Comparison of ENCODE assay signal across 28 mouse cellular contexts in the genomic region with DNA sequence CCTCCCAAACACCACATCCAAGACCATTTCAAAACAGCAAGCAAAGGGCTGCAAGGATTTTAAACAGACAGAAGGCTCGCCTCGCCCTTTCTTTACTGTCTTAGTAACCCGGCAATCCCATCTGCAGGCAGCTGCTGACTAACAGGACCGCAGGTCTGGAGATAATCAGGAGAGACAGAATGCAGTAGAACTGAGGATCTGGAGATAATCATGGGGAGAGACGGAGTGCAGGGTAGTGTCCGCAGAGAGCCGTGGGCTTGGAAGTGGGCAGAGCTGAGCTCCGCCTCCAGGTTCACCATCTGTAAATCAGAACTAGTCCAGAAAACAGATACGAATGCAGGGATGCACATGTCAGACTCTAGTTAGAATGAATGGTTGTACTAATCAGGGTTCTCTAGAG.
DNase-seq lines count a peak whose midpoint lies in the region; ATAC-seq and TF ChIP-seq lines count a peak whose summit lies in the region.
"Had no signal": no experiment of that assay in that cellular context is flagged by ENCODE, and none has a peak within 500 bp of the region (broad histone marks: within the 10 kb centered on the region; RNA-seq: fewer than 3 reads in every experiment).

No protein-coding gene starts in this region.

- no peaks in the 10 kb centered on the region for H3K27me3 ChIP-seq in heart, embryonic 11.5 days (ENCODE audit: control insufficient read depth, insufficient read depth, low read length)
- peaks cover 5% of the 10 kb centered on the region; the same call in 1 of the 2 replicates for H3K27me3 ChIP-seq in heart, embryonic 10.5 days (ENCODE audit: insufficient read depth, poor library complexity, severe bottlenecking)
- peaks cover 3% of the 10 kb centered on the region for H3K27me3 ChIP-seq in E14TG2a.4 (ENCODE audit: insufficient read depth, low read length)
- no peaks in the 10 kb centered on the region for H3K27me3 ChIP-seq in embryonic facial prominence, embryonic 11.5 days (ENCODE audit: control insufficient read depth, insufficient read depth, low read length)
- peaks cover 5% of the 10 kb centered on the region; the same call in 1 of the 2 replicates for H3K27me3 ChIP-seq in limb, embryonic 13.5 days
- H3K27me3 ChIP-seq: forebrain, embryonic 12.5 days; hindbrain, embryonic 15.5 days; liver, embryonic 13.5 days; midbrain, embryonic 12.5 days; neural tube, embryonic 15.5 days; stomach, embryonic 15.5 days had no signal

- 0 out of 2 replicates have a peak overlapping the region, but pooled peaks have one; percentile 18 for H3K9ac ChIP-seq in heart, embryonic 11.5 days (ENCODE audit: low read depth, low read length)
- H3K9ac ChIP-seq in embryonic facial prominence, embryonic 11.5 days (replicated peaks; ENCODE audit: low read length): no peak overlapping the region
- H3K9ac ChIP-seq in limb, embryonic 13.5 days: no peak overlapping the region
- H3K9ac ChIP-seq: forebrain, embryonic 12.5 days; hindbrain, embryonic 15.5 days; liver, embryonic 13.5 days; lung, embryonic 14.5 days; midbrain, embryonic 12.5 days; neural tube, embryonic 15.5 days; stomach, embryonic 15.5 days had no signal

- 42% methylated on average over 9 of the region's 9 CpGs for WGBS in heart, embryonic 11.5 days (ENCODE audit: insufficient replicate concordance)
- 35% methylated on average over 9 of the region's 9 CpGs for WGBS in heart, embryonic 10.5 days
- WGBS in embryonic facial prominence, embryonic 11.5 days: 50% methylated on average over 9 of the region's 9 CpGs
- 29% methylated on average over 9 of the region's 9 CpGs for WGBS in limb, embryonic 13.5 days

- H3K9me3 ChIP-seq in heart, embryonic 11.5 days (replicated peaks; ENCODE audit: control insufficient read depth, low read length): no peaks in the 10 kb centered on the region
- H3K9me3 ChIP-seq in heart, embryonic 10.5 days: no peaks in the 10 kb centered on the region
- H3K9me3 ChIP-seq in E14TG2a.4 (ENCODE audit: low read length): no peaks in the 10 kb centered on the region
- H3K9me3 ChIP-seq in embryonic facial prominence, embryonic 11.5 days (replicated peaks; ENCODE audit: control insufficient read depth, low read length): no peaks in the 10 kb centered on the region
- H3K9me3 ChIP-seq in limb, embryonic 13.5 days: no peaks in the 10 kb centered on the region
- H3K9me3 ChIP-seq: forebrain, embryonic 12.5 days; G1E; hindbrain, embryonic 15.5 days; liver, embryonic 13.5 days; midbrain, embryonic 12.5 days; neural tube, embryonic 15.5 days; stomach, embryonic 15.5 days had no signal

- H3K4me2 ChIP-seq in heart, embryonic 11.5 days: no peak overlapping the region
- H3K4me2 ChIP-seq in embryonic facial prominence, embryonic 11.5 days (ENCODE audit: low read depth, low read length): no peak overlapping the region
- 0 out of 2 replicates have a peak overlapping the region, but pooled peaks have one; percentile 9 for H3K4me2 ChIP-seq in limb, embryonic 13.5 days (replicated peaks)
- H3K4me2 ChIP-seq: forebrain, embryonic 12.5 days; hindbrain, embryonic 15.5 days; liver, embryonic 13.5 days; lung, embryonic 14.5 days; midbrain, embryonic 12.5 days; neural tube, embryonic 15.5 days; stomach, embryonic 15.5 days had no signal

- no peak for TF ChIP-seq CTCF in E14TG2a.4 (conservative IDR thresholded peaks at IDR 0.05; ENCODE audit: low read length)

- no peak for ATAC-seq in heart, embryonic 11.5 days (replicated peaks; ENCODE audit: insufficient number of reproducible peaks, low FRiP score, low TSS enrichment)
- 0 out of 2 replicates have a peak, but pooled peaks have one; percentile 31 for ATAC-seq in embryonic facial prominence, embryonic 11.5 days (replicated peaks; ENCODE audit: insufficient number of reproducible peaks, low FRiP score, low TSS enrichment, low read depth)
- ATAC-seq in limb, embryonic 13.5 days (ENCODE audit: low FRiP score, low read depth): no peak
- ATAC-seq: activated CD4-positive, CD25-positive, alpha-beta regulatory T cell, adult 4 months; CD4-positive, CD25-positive, alpha-beta regulatory T cell, adult 4 months had no signal

- no peak overlapping the region for H3K4me3 ChIP-seq in heart, embryonic 11.5 days (ENCODE audit: low read depth, low read length)
- H3K4me3 ChIP-seq in heart, embryonic 10.5 days: no peak overlapping the region
- H3K4me3 ChIP-seq in E14TG2a.4 (replicated peaks; ENCODE audit: low read length): peak overlapping the region; percentile 29; the same call in 1 of the 2 replicates
- H3K4me3 ChIP-seq in embryonic facial prominence, embryonic 11.5 days (ENCODE audit: low read depth, low read length): no peak overlapping the region
- H3K4me3 ChIP-seq in limb, embryonic 13.5 days: no peak overlapping the region
- H3K4me3 ChIP-seq: erythroblast, embryonic 14.5 days; forebrain, embryonic 12.5 days; heart, adult 2 months; hindbrain, embryonic 15.5 days; left cerebral cortex, adult 2 months; liver, embryonic 13.5 days; midbrain, embryonic 12.5 days; neural tube, embryonic 15.5 days; stomach, embryonic 15.5 days had no signal

- DNase-seq in heart, embryonic 10.5 days (ENCODE audit: low spot score): no peak
- DNase-seq in embryonic facial prominence, embryonic 11.5 days (ENCODE audit: low spot score): peak; percentile 59
- no peak for DNase-seq in layer of hippocampus, postnatal 10 days (ENCODE audit: low spot score in 2 of 2)
- DNase-seq in kidney, postnatal 25 days: no peak
- DNase-seq in spleen, postnatal 14 days (ENCODE audit: low spot score in 2 of 2): no peak
- DNase-seq: adrenal gland, adult 8-10 months; cerebellum, adult 11-12 months; cerebellum, postnatal 14 days; gastrocnemius, postnatal 36 days; heart, adult 2 months; kidney, adult 18-20 months; layer of hippocampus, adult 9-11 months; liver, embryonic 13.5 days; lung, embryonic 14.5 days; thymus, adult 2 months had no signal

- no peak overlapping the region for H3K27ac ChIP-seq in heart, embryonic 11.5 days (ENCODE audit: low read depth, low read length)
- H3K27ac ChIP-seq in heart, embryonic 10.5 days: no peak overlapping the region
- no peak overlapping the region for H3K27ac ChIP-seq in embryonic facial prominence, embryonic 11.5 days (replicated peaks; ENCODE audit: low read depth, low read length)
- no peak overlapping the region for H3K27ac ChIP-seq in limb, embryonic 13.5 days
- H3K27ac ChIP-seq: forebrain, embryonic 12.5 days; heart, adult 2 months; hindbrain, embryonic 15.5 days; left cerebral cortex, adult 2 months; liver, embryonic 13.5 days; midbrain, embryonic 12.5 days; neural tube, embryonic 15.5 days; stomach, embryonic 15.5 days had no signal

- H3K36me3 ChIP-seq in heart, embryonic 11.5 days (ENCODE audit: control insufficient read depth, insufficient read depth, low read length): no peaks in the 10 kb centered on the region
- no peaks in the 10 kb centered on the region for H3K36me3 ChIP-seq in heart, embryonic 10.5 days
- no peaks in the 10 kb centered on the region for H3K36me3 ChIP-seq in E14TG2a.4 (ENCODE audit: insufficient read depth, low read length)
- no peaks in the 10 kb centered on the region for H3K36me3 ChIP-seq in embryonic facial prominence, embryonic 11.5 days (replicated peaks; ENCODE audit: control insufficient read depth, insufficient read depth, low read depth, low read length)
- H3K36me3 ChIP-seq in limb, embryonic 13.5 days: no peaks in the 10 kb centered on the region
- H3K36me3 ChIP-seq: forebrain, embryonic 12.5 days; G1E; hindbrain, embryonic 15.5 days; liver, embryonic 13.5 days; midbrain, embryonic 12.5 days; neural tube, embryonic 15.5 days; stomach, embryonic 15.5 days had no signal

- H3K4me1 ChIP-seq in heart, embryonic 11.5 days (ENCODE audit: control insufficient read depth, insufficient read depth, low read length): peaks cover 6% of the 10 kb centered on the region
- peaks cover 29% of the 10 kb centered on the region for H3K4me1 ChIP-seq in heart, embryonic 10.5 days
- peaks cover 40% of the 10 kb centered on the region for H3K4me1 ChIP-seq in E14TG2a.4 (replicated peaks; ENCODE audit: low read depth, low read length)
- H3K4me1 ChIP-seq in embryonic facial prominence, embryonic 11.5 days (ENCODE audit: control insufficient read depth, insufficient read depth, low read length): no peaks in the 10 kb centered on the region
- H3K4me1 ChIP-seq in limb, embryonic 13.5 days: peaks cover 31% of the 10 kb centered on the region
- H3K4me1 ChIP-seq: hindbrain, embryonic 15.5 days; stomach, embryonic 15.5 days had no signal
